Mouse (Mus musculus) brain, embryonic 14.5 days (tissue): ENCODE results near the gene Cers5.

Experiments
- CTCF ChIP-seq: fragments of 200-500 bp; IDR thresholded peaks from 2 replicates; pipeline ENCODE4 v1.5.1; 2012; ENCODE audit warnings: inconsistent platforms, mild to moderate bottlenecking, moderate library complexity, borderline replicate concordance; ENCODE audit not compliant: insufficient read depth, insufficient read length; ENCODE audit errors: extremely low read depth
- POLR2A ChIP-seq: fragments of 200-500 bp; IDR thresholded peaks from 2 replicates; pipeline ENCODE4 v1.6.1; 2012; ENCODE audit warnings: mild to moderate bottlenecking, inconsistent platforms, borderline replicate concordance; ENCODE audit not compliant: poor library complexity, insufficient read depth, insufficient read length, severe bottlenecking; ENCODE audit errors: extremely low read depth

DNA sequence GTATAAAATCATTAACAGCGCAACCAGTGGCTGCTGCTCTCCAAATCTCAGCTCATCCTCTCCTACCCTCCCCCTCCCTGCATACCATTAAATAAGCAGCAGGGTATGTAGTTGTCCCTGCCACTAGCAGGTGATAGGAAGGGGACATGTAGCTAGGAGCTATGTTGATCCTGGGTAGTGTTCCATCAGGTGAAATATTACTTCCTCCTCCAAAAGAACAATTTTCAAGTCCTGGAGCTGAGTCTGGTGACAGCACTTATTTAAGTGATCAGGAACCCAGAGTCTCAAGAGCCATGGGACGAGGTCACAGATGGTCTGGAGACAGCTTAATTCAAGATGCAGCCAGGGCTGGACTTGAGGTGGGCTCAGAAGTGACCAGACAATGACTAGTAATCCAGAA, 37.1 kb downstream of the Cers5 start:
- TF ChIP-seq CTCF (no peak), POLR2A (no peak)
